Mouse (Mus musculus) intestine, embryonic 15.5 days (tissue): ENCODE measurements around the gene Pmm2. TPM values are rescaled to one million over a fixed set of nuclear protein-coding genes. Genes with fewer than 3 reads are reported as not detected.

ENCODE experiments used
- ATAC-seq: fragments of 200-750 bp; cut with Nextera tagmentation; 2 replicates; pipeline ENCODE4 v1.8.0; 2017; ENCODE audit warnings: moderate TSS enrichment, moderate library complexity
- H3K27ac ChIP-seq: fragments of 300-500 bp; sonication (generic); 2 replicates; pipeline ENCODE4 v1.5.1; 2015; ENCODE audit warnings: mild to moderate bottlenecking, inconsistent platforms
- H3K27me3 ChIP-seq: fragments of 300-500 bp; sonication (generic); replicated peaks from 2 replicates; pipeline ENCODE4 v1.6.1; 2015; ENCODE audit warnings: inconsistent platforms
- H3K36me3 ChIP-seq: fragments of 300-500 bp; sonication (generic); 2 replicates; pipeline ENCODE4 v1.6.1; 2015; ENCODE audit warnings: inconsistent platforms
- H3K4me1 ChIP-seq: fragments of 300-500 bp; sonication (generic); replicated peaks from 2 replicates; pipeline ENCODE4 v1.6.1; 2015; ENCODE audit warnings: inconsistent platforms
- H3K4me2 ChIP-seq: fragments of 300-500 bp; sonication (generic); replicated peaks from 2 replicates; pipeline ENCODE4 v1.6.1; 2015; ENCODE audit warnings: mild to moderate bottlenecking, inconsistent platforms
- H3K4me3 ChIP-seq: fragments of 300-500 bp; sonication (generic); replicated peaks from 2 replicates; pipeline ENCODE4 v1.5.1; 2015; ENCODE audit warnings: inconsistent platforms
- H3K9ac ChIP-seq: fragments of 300-500 bp; sonication (generic); 2 replicates; pipeline ENCODE4 v1.6.1; 2015; ENCODE audit warnings: inconsistent platforms
- H3K9me3 ChIP-seq: fragments of 300-500 bp; sonication (generic); 2 replicates; pipeline ENCODE4 v1.6.1; 2016; ENCODE audit warnings: inconsistent platforms
- WGBS: fragments of 180-500 bp; shearing (Covaris S2); methylation state at CpG from one replicate; pipeline ENCODE4 v1.1.7; 2015; 5-methylcytosine and 5-hydroxymethylcytosine counted together
- polyA plus RNA-seq: library from polyadenylated mRNA; unstranded; fragments of >200 nt; fragmentation: Nextera tagmentation; extraction: Ambion mirVana; gene quantifications from 2 replicates; pipeline ENCODE4 v1.2.1, GENCODE M21; 2015

The Pmm2 gene
- polyA plus RNA-seq, 1 experiment from 2014 or later = 92.0 TPM

DNA sequence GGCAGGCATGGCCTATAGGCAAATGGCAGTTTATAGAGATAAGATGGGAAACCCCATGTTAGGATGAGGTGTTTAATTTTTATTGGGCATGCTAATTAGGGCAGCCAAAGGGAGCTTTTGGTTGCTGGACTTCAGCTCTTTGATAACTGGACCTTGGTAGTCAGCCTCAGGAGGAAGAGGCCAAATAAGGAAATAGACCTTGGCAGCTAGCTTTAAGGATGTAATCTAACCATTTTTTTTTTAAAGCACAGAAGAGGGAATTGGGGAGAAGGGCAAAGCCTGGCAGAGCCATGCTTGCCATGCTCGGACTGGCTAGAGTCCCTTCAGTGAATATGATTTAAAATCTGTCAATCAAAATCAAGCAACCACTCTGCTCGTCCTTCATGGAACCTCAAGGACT is 7.1 kb upstream of the Pmm2 start:
- H3K4me1 ChIP-seq = 0 out of 2 replicates have a peak, but pooled peaks cover 6% of the 10 kb centered on the region
- no peaks in the 10 kb centered on the region for H3K9me3 ChIP-seq
- no peak overlapping the region for H3K27ac ChIP-seq
- peak; percentile 18; the same call in 1 of the 2 replicates for ATAC-seq
- no peak overlapping the region for H3K4me3 ChIP-seq
- no peak overlapping the region for H3K9ac ChIP-seq
- H3K36me3 ChIP-seq = peaks cover 7% of the 10 kb centered on the region; the same call in 1 of the 2 replicates
- no peaks in the 10 kb centered on the region for H3K27me3 ChIP-seq
- WGBS = 78% methylated on average over 2 of the region's 2 CpGs
- H3K4me2 ChIP-seq = no peak overlapping the region

GRCm38 (mm10) chr16:8631428-8631827 is 6.0 kb upstream of the Pmm2 start:
- H3K9me3 ChIP-seq = no peaks in the 10 kb centered on the region
- ATAC-seq = no peak
- no peak overlapping the region for H3K4me2 ChIP-seq
- 85% methylated on average over 5 of the region's 5 CpGs for WGBS
- no peak overlapping the region for H3K9ac ChIP-seq
- H3K4me1 ChIP-seq = peaks cover 13% of the 10 kb centered on the region
- H3K4me3 ChIP-seq = no peak overlapping the region
- no peaks in the 10 kb centered on the region for H3K27me3 ChIP-seq
- no peak overlapping the region for H3K27ac ChIP-seq
- H3K36me3 ChIP-seq = peaks cover 7% of the 10 kb centered on the region; the same call in 1 of the 2 replicates

DNA sequence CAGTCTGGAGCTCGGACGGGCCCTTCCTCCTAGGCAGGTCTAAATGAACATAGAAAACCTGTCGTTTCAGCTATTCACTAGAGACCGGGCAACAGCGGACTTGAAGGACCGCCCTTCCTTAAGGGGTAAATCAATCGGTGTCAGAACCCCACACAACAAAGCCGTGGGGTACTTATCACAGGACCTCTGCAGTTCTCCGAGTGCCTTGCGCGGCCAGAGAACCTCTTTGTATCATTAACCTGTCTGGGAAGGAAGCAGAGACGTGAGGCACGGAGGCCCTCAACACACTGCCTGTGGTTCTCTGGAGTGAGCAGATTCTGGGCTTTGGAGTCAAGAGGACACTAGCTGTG is 632 bp upstream of the Pmm2 start:
- H3K4me1 ChIP-seq = peaks cover 23% of the 10 kb centered on the region
- WGBS = under 1% methylated on average over 13 of the region's 13 CpGs
- H3K27me3 ChIP-seq = no peaks in the 10 kb centered on the region
- peak; percentile 16 for ATAC-seq
- peaks cover 10% of the 10 kb centered on the region; the same call in 1 of the 2 replicates for H3K36me3 ChIP-seq
- peak overlapping the region; percentile 78 for H3K4me3 ChIP-seq
- peak overlapping the region; percentile 64 for H3K4me2 ChIP-seq
- peak overlapping the region; percentile 92 for H3K27ac ChIP-seq
- H3K9ac ChIP-seq = peak overlapping the region; percentile 89
- H3K9me3 ChIP-seq = no peaks in the 10 kb centered on the region

GRCm38 (mm10) chr16:8638131-8638530 is 657 bp downstream of the Pmm2 start:
- no peak for ATAC-seq
- peak overlapping the region; percentile 92 for H3K27ac ChIP-seq
- WGBS = 30% methylated on average over 7 of the region's 7 CpGs
- peak overlapping the region; percentile 64 for H3K4me2 ChIP-seq
- peak overlapping the region; percentile 89 for H3K9ac ChIP-seq
- peaks cover 23% of the 10 kb centered on the region for H3K4me1 ChIP-seq
- H3K4me3 ChIP-seq = peak overlapping the region; percentile 78
- peaks cover 17% of the 10 kb centered on the region; the same call in 1 of the 2 replicates for H3K36me3 ChIP-seq
- no peaks in the 10 kb centered on the region for H3K27me3 ChIP-seq
- no peaks in the 10 kb centered on the region for H3K9me3 ChIP-seq

DNA sequence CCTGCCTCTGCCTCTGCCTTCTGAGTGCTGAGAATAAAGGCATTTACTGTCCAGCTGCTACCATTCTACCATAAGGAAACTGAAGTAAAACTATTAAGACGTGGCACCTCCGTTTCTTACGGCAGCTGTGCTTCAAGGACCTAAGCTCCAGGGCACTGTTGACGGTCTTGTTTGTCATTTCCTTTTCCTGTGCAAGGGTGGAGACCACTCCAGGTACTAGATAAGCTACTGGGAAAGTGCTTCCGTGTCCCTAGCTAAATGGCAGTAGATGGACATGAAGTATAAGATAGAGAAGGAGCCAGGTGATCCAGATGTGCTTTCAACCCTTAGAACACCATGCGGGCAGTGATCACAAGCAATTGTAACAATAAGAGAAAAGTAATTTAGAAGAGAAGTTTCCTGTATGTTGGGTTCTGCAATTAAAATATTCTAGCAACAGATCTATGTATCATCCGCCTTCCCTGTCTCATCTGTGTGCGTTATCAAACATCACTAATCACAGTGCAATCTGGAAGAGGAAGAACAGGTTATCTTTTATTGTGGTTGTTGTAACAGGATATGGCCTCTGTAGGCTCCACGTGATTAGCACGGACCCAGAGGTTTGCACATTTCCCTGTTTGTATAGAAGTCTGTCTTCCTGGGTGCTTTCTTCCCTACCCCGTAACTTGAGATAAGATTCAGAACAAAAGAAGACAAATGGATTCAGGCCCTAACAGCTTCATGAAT is 2.2 kb downstream of the Pmm2 start:
- H3K9me3 ChIP-seq = no peaks in the 10 kb centered on the region
- 64% methylated on average over 11 of the region's 11 CpGs for WGBS
- peaks cover 20% of the 10 kb centered on the region for H3K36me3 ChIP-seq
- no peak overlapping the region; the same call in 1 of the 2 replicates for H3K9ac ChIP-seq
- H3K27ac ChIP-seq = peak overlapping the region; percentile 52
- 0 out of 2 replicates have a peak, but pooled peaks have one; percentile 26 for ATAC-seq
- H3K4me1 ChIP-seq = peaks cover 23% of the 10 kb centered on the region
- H3K4me3 ChIP-seq = no peak overlapping the region
- no peaks in the 10 kb centered on the region for H3K27me3 ChIP-seq
- peak overlapping the region; percentile 31 for H3K4me2 ChIP-seq

DNA sequence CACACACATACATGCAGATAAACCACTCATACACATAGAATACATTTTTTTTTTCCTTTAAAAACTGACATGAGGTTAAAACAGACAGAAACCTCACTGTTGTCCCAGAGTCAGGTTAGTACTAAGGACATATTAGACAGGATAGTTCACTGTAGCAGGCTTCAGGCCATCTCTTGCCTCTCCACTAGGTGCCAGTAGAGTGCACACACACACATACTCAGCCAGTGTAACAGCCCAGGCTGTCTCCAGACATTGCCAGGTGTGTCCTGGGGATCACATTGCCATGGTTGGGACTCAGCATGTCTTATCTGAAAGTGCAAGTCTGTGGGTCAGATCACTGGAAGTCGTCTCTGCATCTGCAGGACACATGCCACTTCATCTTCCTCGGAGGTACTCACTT is 6.4 kb downstream of the Pmm2 start:
- Histone ChIP-seq H3K36me3 (peaks cover 17% of the 10 kb centered on the region), H3K4me2 (no peak overlapping the region), H3K4me3 (no peak overlapping the region), H3K27ac (no peak overlapping the region), H3K4me1 (0 out of 2 replicates have a peak, but pooled peaks cover 4% of the 10 kb centered on the region), H3K27me3 (no peaks in the 10 kb centered on the region), H3K9ac (no peak overlapping the region), H3K9me3 (no peaks in the 10 kb centered on the region)
- 72% methylated on average over 2 of the region's 2 CpGs for WGBS
- ATAC-seq = peak; percentile 84

GRCm38 (mm10) chr16:8645546-8645945 is 8.1 kb downstream of the Pmm2 start:
- no peak overlapping the region for H3K27ac ChIP-seq
- no peaks in the 10 kb centered on the region for H3K27me3 ChIP-seq
- H3K4me1 ChIP-seq = no peaks in the 10 kb centered on the region
- H3K9me3 ChIP-seq = no peaks in the 10 kb centered on the region
- ATAC-seq = no peak
- no peak overlapping the region for H3K4me3 ChIP-seq
- WGBS = 78% methylated on average over 6 of the region's 6 CpGs
- no peak overlapping the region for H3K9ac ChIP-seq
- no peak overlapping the region for H3K4me2 ChIP-seq
- H3K36me3 ChIP-seq = peaks cover 22% of the 10 kb centered on the region

- Histone ChIP-seq H3K9me3 (no peaks in the 10 kb centered on the region), H3K27ac (no peak overlapping the region), H3K4me2 (no peak overlapping the region), H3K36me3 (peaks cover 27% of the 10 kb centered on the region), H3K27me3 (no peaks in the 10 kb centered on the region), H3K4me3 (no peak overlapping the region), H3K9ac (no peak overlapping the region), H3K4me1 (no peaks in the 10 kb centered on the region)
- no peak for ATAC-seq
- 97% methylated on average over 3 of the region's 3 CpGs for WGBS
These were observed 12.5 kb downstream of the Pmm2 start for GRCm38 (mm10) chr16:8650007-8650406.

GRCm38 (mm10) chr16:8655108-8655507 is 17.6 kb downstream of the Pmm2 start:
- no peak overlapping the region for H3K4me3 ChIP-seq
- 86% methylated on average over 6 of the region's 6 CpGs for WGBS
- H3K27me3 ChIP-seq = no peaks in the 10 kb centered on the region
- H3K27ac ChIP-seq = no peak overlapping the region
- H3K4me1 ChIP-seq = no peaks in the 10 kb centered on the region
- H3K9me3 ChIP-seq = no peaks in the 10 kb centered on the region
- ATAC-seq = no peak
- H3K4me2 ChIP-seq = no peak overlapping the region
- H3K9ac ChIP-seq = no peak overlapping the region
- peaks cover 28% of the 10 kb centered on the region for H3K36me3 ChIP-seq

- ATAC-seq = 0 out of 2 replicates have a peak, but pooled peaks have one; percentile 33
These were observed 18.1 kb downstream of the Pmm2 start for GRCm38 (mm10) chr16:8655599-8655998.

DNA sequence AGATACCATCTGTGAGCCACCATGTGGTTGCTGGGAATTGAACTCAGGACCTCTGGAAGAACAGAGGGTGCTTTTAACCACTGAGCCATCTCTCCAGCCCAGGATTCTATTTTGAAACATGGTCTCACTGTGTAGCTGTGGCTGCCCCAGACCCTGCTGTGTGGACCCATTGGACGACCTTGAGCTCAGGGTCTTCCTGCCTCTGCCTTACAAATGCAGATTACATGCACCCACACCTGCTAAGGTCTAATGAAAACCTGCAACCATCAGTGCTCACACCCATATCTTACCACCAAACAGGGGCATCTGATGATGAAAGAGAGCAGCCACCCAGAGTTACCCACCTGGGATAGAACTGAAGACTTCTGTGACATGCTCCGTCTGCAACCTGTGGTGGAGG is 18.8 kb downstream of the Pmm2 start:
- H3K4me3 ChIP-seq = no peak overlapping the region
- no peak overlapping the region for H3K4me2 ChIP-seq
- WGBS = 80% methylated on average over 2 of the region's 2 CpGs
- ATAC-seq = no peak
- H3K36me3 ChIP-seq = peaks cover 29% of the 10 kb centered on the region
- H3K4me1 ChIP-seq = no peaks in the 10 kb centered on the region
- H3K9me3 ChIP-seq = no peaks in the 10 kb centered on the region
- no peak overlapping the region for H3K9ac ChIP-seq
- no peaks in the 10 kb centered on the region for H3K27me3 ChIP-seq
- no peak overlapping the region for H3K27ac ChIP-seq

More at GRCm38 (mm10) chr16:8655599-8655998, 18.1 kb downstream of the Pmm2 start:
- Histone ChIP-seq H3K9ac (no peak overlapping the region), H3K9me3 (no peaks in the 10 kb centered on the region), H3K4me2 (no peak overlapping the region), H3K4me1 (no peaks in the 10 kb centered on the region), H3K4me3 (no peak overlapping the region), H3K27me3 (no peaks in the 10 kb centered on the region), H3K36me3 (peaks cover 31% of the 10 kb centered on the region), H3K27ac (no peak overlapping the region)
- WGBS = 79% methylated on average over 9 of the region's 9 CpGs

DNA sequence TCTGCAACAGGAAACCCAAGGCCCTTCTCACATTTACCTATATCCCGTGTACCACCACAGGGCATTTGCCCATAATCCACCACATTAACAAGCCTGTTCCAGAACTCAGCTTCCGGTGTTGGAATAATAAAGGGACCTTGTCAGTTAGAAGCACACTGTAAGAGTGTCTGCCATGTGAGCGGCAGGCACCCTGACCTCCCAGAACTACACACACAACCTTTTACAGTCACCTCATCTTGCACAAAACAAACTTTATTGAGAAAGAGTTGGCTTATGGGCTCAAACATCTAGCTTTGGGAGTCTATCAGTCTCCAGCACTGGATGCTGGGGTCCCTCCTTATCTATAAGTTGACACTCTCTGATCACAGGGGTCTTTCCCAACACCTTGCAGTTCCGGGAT is 20.9 kb downstream of the Pmm2 start:
- Histone ChIP-seq H3K27ac (no peak overlapping the region), H3K4me3 (no peak overlapping the region), H3K36me3 (peaks cover 31% of the 10 kb centered on the region; the same call in 1 of the 2 replicates), H3K4me1 (no peaks in the 10 kb centered on the region), H3K4me2 (no peak overlapping the region), H3K27me3 (no peaks in the 10 kb centered on the region), H3K9ac (no peak overlapping the region), H3K9me3 (no peaks in the 10 kb centered on the region)
- WGBS = 87% methylated on average over 4 of the region's 4 CpGs
- no peak for ATAC-seq

DNA sequence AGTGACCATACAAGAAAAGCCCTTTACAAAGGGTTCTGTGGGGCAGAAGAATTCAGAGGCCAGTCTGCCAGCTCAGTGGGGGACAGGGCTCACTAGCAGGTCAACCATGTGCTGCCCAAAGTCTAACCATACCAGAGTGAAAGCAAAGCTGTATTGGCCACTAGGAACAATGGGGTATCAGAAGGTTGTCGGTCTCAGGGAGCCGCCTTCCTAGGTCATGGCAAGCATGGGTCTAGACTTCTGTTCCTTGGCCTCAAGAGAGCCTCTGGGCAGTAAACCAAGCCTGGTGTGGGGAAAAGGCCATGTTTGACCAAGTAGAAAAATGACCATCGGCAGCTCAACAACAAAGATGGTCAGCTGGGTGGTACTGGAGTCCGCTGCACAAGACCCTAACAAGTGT is 21.3 kb downstream of the Pmm2 start:
- no peak for ATAC-seq
- Histone ChIP-seq H3K9me3 (no peaks in the 10 kb centered on the region), H3K27ac (no peak overlapping the region), H3K4me2 (no peak overlapping the region), H3K27me3 (no peaks in the 10 kb centered on the region), H3K4me1 (no peaks in the 10 kb centered on the region), H3K36me3 (peaks cover 33% of the 10 kb centered on the region; the same call in 1 of the 2 replicates), H3K9ac (no peak overlapping the region), H3K4me3 (no peak overlapping the region)
- WGBS = 94% methylated on average over 4 of the region's 4 CpGs
